Mouse (Mus musculus): Measurements from ENCODE around the gene Mesd.
A peak's percentile ranks its signal among the peaks of the same experiment; 100 is the strongest.

DNA sequence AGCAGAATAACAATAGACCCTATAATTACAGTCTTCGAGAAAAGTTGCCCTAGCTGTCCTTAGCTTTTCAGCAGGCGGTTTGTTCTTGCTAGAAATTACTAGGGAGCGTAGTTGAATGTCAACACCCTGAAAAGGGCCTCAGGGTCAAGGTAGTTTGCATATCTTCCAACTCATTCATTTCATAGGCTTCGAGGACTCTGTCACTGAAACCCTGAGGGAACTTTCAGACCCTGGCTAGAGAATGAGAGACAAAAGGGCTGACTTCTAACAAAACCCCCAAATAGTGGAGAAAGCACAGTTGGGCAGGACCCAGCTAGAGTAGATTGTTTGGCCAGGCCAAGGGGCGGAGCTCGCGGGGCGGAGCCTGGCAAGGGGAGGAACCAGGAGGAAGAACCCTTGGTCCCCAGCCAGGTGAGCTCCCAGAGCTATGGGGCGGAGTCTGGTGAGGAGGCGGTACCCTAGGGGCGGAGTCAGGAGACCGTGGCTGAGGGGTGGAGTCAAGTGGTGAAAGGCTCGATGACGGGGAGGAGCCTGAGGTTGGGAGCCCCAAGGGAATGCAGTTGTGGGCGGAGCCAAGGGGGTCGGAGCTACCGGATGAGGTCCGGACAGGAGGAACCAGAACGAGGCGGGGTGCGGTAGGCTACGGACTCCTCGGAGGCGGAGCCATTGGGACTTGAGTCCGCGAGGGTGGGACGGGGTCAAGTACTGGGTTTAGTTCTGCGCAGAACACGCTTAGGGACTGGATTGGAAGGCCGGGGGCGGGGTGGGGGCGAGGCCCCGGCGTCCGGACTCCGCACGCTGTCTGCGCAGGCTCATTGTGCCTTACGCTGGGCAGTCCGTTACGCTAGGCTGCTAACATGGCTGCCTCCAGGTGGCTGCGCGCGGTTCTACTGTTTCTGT is 7.4 kb downstream of the Mesd start:
- TF ChIP-seq CTCF (IDR thresholded peaks at IDR 0.05; ENCODE audit: control insufficient read depth, insufficient read depth, low read length) (0 out of 2 replicates have a peak, but pooled peaks have one; percentile 19), POLR2A (IDR thresholded peaks at IDR 0.05; ENCODE audit: borderline replicate concordance, control insufficient read depth, low read depth, low read length) (peak; percentile 84; the same call in 1 of the 2 replicates)
